Mouse (Mus musculus): ENCODE measurements at regions not wholly inside any gene's neighbourhood (a gene's known extent, or its start where the extent isn't known, plus 50 kb on each side); places are given as distances from the start of the nearest gene placed in this dataset.

DNA sequence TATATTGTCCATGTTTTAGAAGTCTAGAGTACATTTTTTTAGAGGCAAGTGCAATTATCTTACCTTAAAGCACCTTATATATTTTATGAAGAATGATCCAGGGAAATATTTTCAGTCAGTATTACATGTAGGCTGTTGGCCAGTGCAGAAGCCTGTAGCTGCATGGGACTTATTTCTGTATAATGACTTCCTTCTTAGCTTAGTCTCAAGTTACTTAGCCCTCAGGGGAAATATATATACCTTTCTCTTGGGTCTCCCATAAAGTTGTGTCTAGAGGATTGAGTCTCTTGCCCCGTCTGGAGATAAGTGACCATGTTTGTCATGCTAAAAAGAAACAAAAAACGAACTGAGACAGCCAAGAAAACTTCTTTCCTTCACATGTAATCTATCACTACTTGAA lies 57.8 kb upstream of the App start:
- in situ Hi-C loops (cut with MboI; ENCODE audit: low pct_ligation_motif_present, low pct_unique_long_range_greater_than_20kb, low sequenced_read_pairs) (no loop called here), dilution Hi-C loops (cut with MboI; ENCODE audit: extremely low pct_ligation_motif_present, extremely low pct_unique_long_range_greater_than_20kb, low sequenced_read_pairs) (no loop called here)
- H3K4me3 ChIP-seq (replicated peaks in 1 of 3; ENCODE audit: low read depth in 2 of 3, low read length in 2 of 3, poor library complexity in 1 of 3) = no peak overlapping the region
- H3K27me3 ChIP-seq (replicated peaks) = no peaks in the 10 kb centered on the region
- H3K4me2 ChIP-seq (ENCODE audit: insufficient read depth, low read depth, poor library complexity, severe bottlenecking) = 0 out of 2 replicates have a peak overlapping the region, but pooled peaks have one; percentile 12
- H3K9ac ChIP-seq (ENCODE audit: insufficient read depth, low read depth) = no peak overlapping the region
- H3K9me3 ChIP-seq (replicated peaks; ENCODE audit: low read length) = no peaks in the 10 kb centered on the region
- no peaks in the 10 kb centered on the region for H3K79me2 ChIP-seq (replicated peaks; ENCODE audit: control insufficient read depth, extremely low read depth, insufficient read depth, poor library complexity, severe bottlenecking)
- no peak overlapping the region for H3K27ac ChIP-seq (ENCODE audit: insufficient read depth, low read depth)
- TF ChIP-seq KAT2A (IDR thresholded peaks at IDR 0.05; ENCODE audit: insufficient replicate concordance, low read length) = no peak
- no peak for TF ChIP-seq EP300 (IDR thresholded peaks at IDR 0.05; ENCODE audit: low read length)
- no peak for TF ChIP-seq USF1 (IDR thresholded peaks at IDR 0.05; ENCODE audit: low read depth, low read length)
- H3K36me3 ChIP-seq (replicated peaks in 1 of 2; ENCODE audit: control insufficient read depth in 1 of 2, insufficient read depth in 1 of 2, low read length in 1 of 2) = no peaks in the 10 kb centered on the region
- DNase-seq (ENCODE audit: extremely low read depth) = no peak
- H3K4me1 ChIP-seq (ENCODE audit: control insufficient read depth in 1 of 2, insufficient read depth in 2 of 2) = no peaks in the 10 kb centered on the region

DNA sequence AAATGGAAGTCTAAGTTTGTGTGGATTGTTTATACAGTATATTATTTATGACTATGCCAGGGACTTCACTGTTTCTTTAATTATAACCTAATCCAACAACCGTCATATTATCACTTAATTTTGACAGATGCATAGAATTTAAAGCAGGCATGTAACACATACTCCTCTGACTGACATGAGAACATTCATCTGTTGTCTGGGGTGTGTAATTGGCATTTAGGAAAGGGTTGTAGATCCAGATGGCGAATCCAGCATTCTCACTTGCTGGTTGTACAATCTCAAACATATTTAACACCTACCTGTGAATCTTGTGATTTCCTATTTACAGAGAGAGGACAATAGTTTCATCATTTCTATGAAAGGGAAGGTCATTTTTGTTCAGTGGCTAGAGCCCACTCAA lies 50.8 kb upstream of the App start:
- H3K36me3 ChIP-seq (replicated peaks in 1 of 2; ENCODE audit: control insufficient read depth in 1 of 2, insufficient read depth in 1 of 2, low read length in 1 of 2) = no peaks in the 10 kb centered on the region
- dilution Hi-C loops (cut with MboI; ENCODE audit: extremely low pct_ligation_motif_present, extremely low pct_unique_long_range_greater_than_20kb, low sequenced_read_pairs) (no loop called here), in situ Hi-C loops (cut with MboI; ENCODE audit: low pct_ligation_motif_present, low pct_unique_long_range_greater_than_20kb, low sequenced_read_pairs) (no loop called here)
- no peaks in the 10 kb centered on the region for H3K9me3 ChIP-seq (replicated peaks; ENCODE audit: low read length)
- no peaks in the 10 kb centered on the region for H3K79me2 ChIP-seq (replicated peaks; ENCODE audit: control insufficient read depth, extremely low read depth, insufficient read depth, poor library complexity, severe bottlenecking)
- H3K27ac ChIP-seq (ENCODE audit: insufficient read depth, low read depth) = no peak overlapping the region
- H3K27me3 ChIP-seq (replicated peaks) = no peaks in the 10 kb centered on the region
- no peak overlapping the region for H3K4me2 ChIP-seq (ENCODE audit: insufficient read depth, low read depth, poor library complexity, severe bottlenecking)
- TF ChIP-seq RCOR1 (conservative IDR thresholded peaks at IDR 0.05; ENCODE audit: low read depth, low read length) = no peak
- no peak for TF ChIP-seq MAFK (IDR thresholded peaks at IDR 0.05; ENCODE audit: insufficient replicate concordance, low read length)
- TF ChIP-seq ZMIZ1 (IDR thresholded peaks at IDR 0.05; ENCODE audit: low read depth, low read length) = no peak
- TF ChIP-seq ZNF384 (IDR thresholded peaks at IDR 0.05; ENCODE audit: low read depth, low read length) = no peak
- TF ChIP-seq E2F4 (IDR thresholded peaks at IDR 0.05; ENCODE audit: insufficient replicate concordance, low read depth, low read length) = no peak
- no peak for TF ChIP-seq SMC3 (IDR thresholded peaks at IDR 0.05; ENCODE audit: low read depth, low read length)
- TF ChIP-seq TCF12 (IDR thresholded peaks at IDR 0.05; ENCODE audit: low read depth, low read length) = no peak
- no peak for TF ChIP-seq MEF2A (IDR thresholded peaks at IDR 0.05; ENCODE audit: borderline replicate concordance, low read depth, low read length)
- DNase-seq (ENCODE audit: extremely low read depth) = no peak
- H3K4me1 ChIP-seq (ENCODE audit: control insufficient read depth in 1 of 2, insufficient read depth in 2 of 2) = peaks cover 0 to 4% of the 10 kb centered on the region in 2 experiments; a peak in 1 of 4 replicates
- no peak overlapping the region for H3K9ac ChIP-seq (ENCODE audit: insufficient read depth, low read depth)
- H3K4me3 ChIP-seq (replicated peaks in 1 of 3; ENCODE audit: low read depth in 2 of 3, low read length in 2 of 3, poor library complexity in 1 of 3) = no peak overlapping the region
